Mouse (Mus musculus): Measurements from ENCODE around the gene Fgf6. TPM values are rescaled to one million over a fixed set of nuclear protein-coding genes. Genes with fewer than 3 reads are reported as not detected.

Fgf6 gene
- total RNA-seq (2021): not detected

- DNase-seq: no peak
Measured at GRCm38 (mm10) chr6:127014906-127015770, at the start of gene Fgf6. Fgf6 (plus strand) TSS chr6:127015586.

- no peak for DNase-seq
Measured at GRCm38 (mm10) chr6:126966241-126967026, 49.0 kb upstream of the Fgf6 start.

GRCm38 (mm10) chr6:126981539-126982234, 33.7 kb upstream of the Fgf6 start:
- no peak for DNase-seq

- no peak for DNase-seq
Measured at GRCm38 (mm10) chr6:126993676-126994075, 21.7 kb upstream of the Fgf6 start.

- DNase-seq: no peak
Measured at GRCm38 (mm10) chr6:126995494-126995893, 19.9 kb upstream of the Fgf6 start.

- no peak for DNase-seq
Measured at GRCm38 (mm10) chr6:126996399-126996798, 19.0 kb upstream of the Fgf6 start.

- no peak for DNase-seq
Measured at GRCm38 (mm10) chr6:127005646-127006045, 9.7 kb upstream of the Fgf6 start.

- DNase-seq: no peak
Measured at GRCm38 (mm10) chr6:127006551-127006950, 8.8 kb upstream of the Fgf6 start.

GRCm38 (mm10) chr6:127010021-127010420, 5.4 kb upstream of the Fgf6 start:
- DNase-seq: no peak

GRCm38 (mm10) chr6:127011947-127012535, 3.3 kb upstream of the Fgf6 start:
- DNase-seq: no peak

GRCm38 (mm10) chr6:127019254-127019653, 3.9 kb downstream of the Fgf6 start:
- no peak for DNase-seq

- no peak for DNase-seq
Measured at GRCm38 (mm10) chr6:127020431-127020830, 5.0 kb downstream of the Fgf6 start.

- no peak for DNase-seq
Measured at GRCm38 (mm10) chr6:127024836-127025235, 9.4 kb downstream of the Fgf6 start.

GRCm38 (mm10) chr6:127034760-127035159, 19.4 kb downstream of the Fgf6 start:
- DNase-seq: no peak

GRCm38 (mm10) chr6:127044909-127045308, 29.5 kb downstream of the Fgf6 start:
- DNase-seq: no peak

GRCm38 (mm10) chr6:127050847-127051246, 35.5 kb downstream of the Fgf6 start:
- no peak for DNase-seq

GRCm38 (mm10) chr6:127056990-127057588, 41.7 kb downstream of the Fgf6 start:
- DNase-seq: no peak

- no peak for DNase-seq
Measured at GRCm38 (mm10) chr6:127059975-127060374, 44.6 kb downstream of the Fgf6 start.

GRCm38 (mm10) chr6:127063915-127064314, 48.5 kb downstream of the Fgf6 start:
- no peak for DNase-seq

GRCm38 (mm10) chr6:127064815-127065214, 49.4 kb downstream of the Fgf6 start:
- no peak for DNase-seq

- no peak for DNase-seq
Measured at GRCm38 (mm10) chr6:127072817-127073216, 57.4 kb downstream of the Fgf6 start, which contains the start of gene Fgf23. Fgf23 (plus strand) TSS chr6:127072902.

Data from layer of hippocampus, postnatal 36 days (tissue).